Mouse (Mus musculus) liver, embryonic 14.5 days (tissue): ENCODE measurements around the gene Nfe2l2. TPM values are rescaled to one million over a fixed set of nuclear protein-coding genes. Genes with fewer than 3 reads are reported as not detected.
A peak's percentile ranks its signal among the peaks of the same experiment; 100 is the strongest.

Source experiments
- ATAC-seq: fragments of 200-750 bp; cut with Nextera tagmentation; 2 replicates; pipeline ENCODE4 v1.8.0; 2017; ENCODE audit warnings: moderate number of reproducible peaks, mild to moderate bottlenecking, moderate library complexity; ENCODE audit not compliant: insufficient read depth
- DNase-seq, 3 experiments: peaks; one replicate each; pipeline ENCODE4 v3.0.0-alpha.2; 2012 to 2013; ENCODE audit warnings: low read depth in 3 of 3, low spot score in 3 of 3
- H3K27ac ChIP-seq: fragments of 300-500 bp; sonication (generic); 2 replicates; pipeline ENCODE4 v1.5.1; 2014; ENCODE audit warnings: moderate library complexity, mild to moderate bottlenecking, control low read depth, inconsistent platforms
- H3K27me3 ChIP-seq: fragments of 300-500 bp; sonication (generic); 2 replicates; pipeline ENCODE4 v1.6.1; 2014; ENCODE audit warnings: mild to moderate bottlenecking, low read length, moderate library complexity; ENCODE audit not compliant: control insufficient read depth, insufficient read depth
- H3K36me3 ChIP-seq: fragments of 300-500 bp; sonication (generic); replicated peaks from 2 replicates; pipeline ENCODE4 v1.6.1; 2014; ENCODE audit warnings: low read depth; ENCODE audit not compliant: control insufficient read depth, insufficient read depth
- H3K4me1 ChIP-seq, 2 experiments: fragments of 200-500 bp in 1 of 2; fragments of 300-500 bp in 1 of 2; sonication (generic) in 1 of 2; replicated peaks; 2 replicates each; pipeline ENCODE4 v1.6.1; 2012 to 2014; ENCODE audit warnings: antibody characterized with exemption in 1 of 2, inconsistent platforms in 1 of 2, low read length in 1 of 2; ENCODE audit not compliant: control insufficient read depth in 2 of 2, insufficient read depth in 2 of 2
- H3K4me2 ChIP-seq: fragments of 300-500 bp; sonication (generic); 2 replicates; pipeline ENCODE4 v1.6.1; 2014; ENCODE audit warnings: low read depth, mild to moderate bottlenecking, control low read depth, moderate library complexity
- H3K4me3 ChIP-seq, 2 experiments: fragments of 200-500 bp in 1 of 2; fragments of 300-500 bp in 1 of 2; sonication (generic) in 1 of 2; 2 replicates each; pipeline ENCODE4 v1.5.1; 2012 to 2014; ENCODE audit warnings: low read depth in 2 of 2, low read length in 2 of 2, mild to moderate bottlenecking in 2 of 2, control low read depth in 1 of 2, inconsistent platforms in 1 of 2, moderate library complexity in 1 of 2; ENCODE audit not compliant: insufficient read depth in 1 of 2
- H3K9ac ChIP-seq: fragments of 300-500 bp; sonication (generic); replicated peaks from 2 replicates; pipeline ENCODE4 v1.6.1; 2014; ENCODE audit warnings: mild to moderate bottlenecking, control low read depth, moderate library complexity
- H3K9me3 ChIP-seq: fragments of 300-500 bp; sonication (generic); 2 replicates; pipeline ENCODE4 v1.6.1; 2016; ENCODE audit warnings: low read length, mixed read lengths; ENCODE audit not compliant: control insufficient read depth
- CTCF ChIP-seq: IDR thresholded peaks from 2 replicates; pipeline ENCODE4 v1.5.1; 2016; ENCODE audit warnings: antibody characterized with exemption, low read depth, control low read depth
- EP300 ChIP-seq: IDR thresholded peaks from 2 replicates; pipeline ENCODE4 v1.6.1; 2016; ENCODE audit warnings: antibody characterized with exemption, low read depth
- WGBS: fragments of 180-500 bp; shearing (Covaris S2); extraction: QIAGEN DNeasy Blood & Tissue Kit; methylation state at CpG from one replicate; pipeline ENCODE4 v1.1.7; 2014; ENCODE audit not compliant: insufficient replicate concordance; 5-methylcytosine and 5-hydroxymethylcytosine counted together
- polyA plus RNA-seq, 2 experiments: library from polyadenylated mRNA; depleted of rRNA in 1 of 2; stranded (reverse) in 1 of 2; unstranded in 1 of 2; fragments of >200 nt; fragmentation: Nextera tagmentation in 1 of 2; extraction: Ambion mirVana in 1 of 2; gene quantifications; 2 replicates each; pipeline versions ENCODE4 v1.2.1 to v1.2.3; 2012 to 2014

The Nfe2l2 gene
- polyA plus RNA-seq, 2 experiments: 30.4 to 40.0 TPM

DNA sequence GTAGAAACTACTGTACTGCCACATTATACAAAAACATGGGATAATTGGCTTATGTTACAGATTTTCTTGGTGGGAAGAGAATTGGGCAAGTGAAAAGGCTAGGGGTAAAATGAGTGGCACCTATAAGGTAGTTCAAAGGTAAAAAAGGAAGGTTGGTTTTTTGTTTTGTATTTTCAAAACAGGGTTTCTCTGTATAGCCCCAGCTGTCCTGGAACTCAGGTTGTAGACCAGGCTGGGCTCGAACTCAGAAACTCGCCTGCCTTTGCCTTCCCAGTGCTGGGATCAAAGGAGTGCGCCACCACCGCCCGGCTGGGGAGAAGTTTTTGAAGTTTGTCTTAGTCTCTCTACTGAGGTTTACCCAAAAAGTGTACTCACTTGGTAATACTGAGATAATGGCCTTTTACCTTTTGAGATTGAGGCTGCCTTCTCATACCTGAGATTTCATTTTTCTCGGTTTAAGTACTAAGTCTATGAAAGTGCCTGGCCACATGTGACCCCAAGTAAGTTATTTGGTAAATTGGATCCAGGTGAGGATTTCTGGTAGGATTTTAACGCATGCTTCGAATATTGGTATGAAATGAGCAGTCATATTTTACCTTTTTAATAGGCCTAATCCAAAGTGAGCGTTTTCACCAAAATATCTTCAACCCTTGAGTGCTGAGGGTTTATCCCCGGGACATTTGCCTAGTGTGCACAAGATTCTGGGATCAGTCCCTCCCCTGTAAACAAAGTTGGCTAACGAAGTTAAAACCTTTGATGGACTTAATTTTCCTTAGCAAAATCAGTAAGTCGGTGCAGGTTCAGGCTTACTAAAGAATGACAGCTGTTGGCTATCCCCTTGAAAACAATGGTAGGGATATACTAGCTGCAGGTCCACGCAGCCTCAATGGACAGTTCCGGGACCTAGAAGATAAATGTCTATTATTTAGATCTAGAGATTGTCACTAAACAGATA, 34.7 kb downstream of the Nfe2l2 start:
- TF ChIP-seq CTCF: no peak
- no peak for TF ChIP-seq EP300
- no peak overlapping the region for H3K4me2 ChIP-seq
- no peaks in the 10 kb centered on the region for H3K27me3 ChIP-seq
- H3K4me1 ChIP-seq: no peaks in the 10 kb centered on the region
- no peak overlapping the region for H3K4me3 ChIP-seq
- DNase-seq (no peak), ATAC-seq (peak; percentile 34; the same call in 1 of the 2 replicates)
- H3K27ac ChIP-seq: no peak overlapping the region
- H3K9ac ChIP-seq: no peak overlapping the region
- H3K36me3 ChIP-seq: peaks cover 8% of the 10 kb centered on the region
- no peaks in the 10 kb centered on the region for H3K9me3 ChIP-seq
- 37% methylated on average over 14 of the region's 14 CpGs for WGBS

DNA sequence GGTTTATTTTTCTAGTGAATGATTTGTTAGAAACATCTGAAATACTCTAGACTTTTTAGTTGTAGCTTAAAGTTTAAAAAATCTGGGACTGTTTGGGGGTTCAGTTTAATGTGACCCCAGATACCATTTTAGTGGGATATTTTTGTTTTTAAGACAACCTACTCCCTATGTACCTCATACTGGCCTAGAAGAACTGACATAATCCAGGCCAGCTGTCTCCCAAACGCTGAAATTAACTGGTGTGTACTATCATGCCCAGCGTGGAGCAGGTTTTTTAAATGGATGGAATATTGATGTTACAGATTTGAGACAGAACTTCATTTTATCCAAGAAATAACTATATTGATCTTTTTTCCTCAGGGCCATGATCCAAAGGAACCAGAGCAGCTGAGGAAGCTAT, 43.3 kb downstream of the Nfe2l2 start:
- Histone ChIP-seq H3K9ac (peak overlapping the region; percentile 89), H3K4me2 (peak overlapping the region; percentile 93), H3K36me3 (peaks cover 49% of the 10 kb centered on the region), H3K4me1 (peaks cover 14 to 17% of the 10 kb centered on the region in 2 experiments; a peak in 3 of 4 replicates), H3K27me3 (no peaks in the 10 kb centered on the region), H3K27ac (no peak overlapping the region), H3K4me3 (peak overlapping the region; percentile 70 to 100), H3K9me3 (no peaks in the 10 kb centered on the region)
- DNase-seq (no peak), ATAC-seq (no peak)
- 35% methylated on average over 2 of the region's 2 CpGs for WGBS
- TF ChIP-seq EP300 (no peak), CTCF (no peak)

DNA sequence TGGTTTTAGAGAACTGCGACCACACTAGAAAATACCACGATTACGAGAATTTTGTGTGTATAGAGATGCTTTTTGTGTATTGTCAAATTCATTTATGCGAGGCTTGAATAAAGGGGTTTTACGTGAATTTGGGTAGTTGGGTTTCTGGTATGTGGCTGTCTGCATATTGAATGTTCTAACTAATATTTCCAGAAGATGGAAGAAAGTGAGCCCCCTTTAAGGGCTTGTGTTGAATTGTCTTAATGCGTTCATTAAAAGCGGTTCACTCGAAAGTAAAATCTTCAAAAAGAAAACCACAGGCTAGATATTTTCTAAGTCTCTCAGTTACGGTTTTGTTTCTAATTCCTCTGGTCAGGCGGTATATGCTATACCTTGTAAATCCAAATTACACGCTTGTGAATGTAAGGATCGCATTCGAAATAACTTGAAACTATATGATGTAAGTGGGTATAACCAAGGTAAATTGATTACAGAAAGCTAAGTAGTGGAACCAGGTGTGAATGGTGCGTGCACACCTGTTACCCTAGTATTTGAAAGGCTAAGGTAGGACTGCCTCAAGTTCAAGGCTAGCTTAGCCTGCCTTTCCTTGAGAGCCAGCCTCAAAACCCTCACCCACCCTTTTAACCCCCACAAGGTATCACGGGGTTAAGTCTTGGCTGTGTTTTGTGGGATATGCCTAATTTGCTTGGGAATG, 44.0 kb downstream of the Nfe2l2 start:
- Histone ChIP-seq H3K9ac (peak overlapping the region; percentile 89), H3K36me3 (peaks cover 48% of the 10 kb centered on the region), H3K4me1 (peaks cover 14 to 17% of the 10 kb centered on the region in 2 experiments; a peak in 3 of 4 replicates), H3K9me3 (no peaks in the 10 kb centered on the region), H3K27ac (peak overlapping the region; percentile 76), H3K4me3 (peak overlapping the region; percentile 70 to 100), H3K27me3 (no peaks in the 10 kb centered on the region), H3K4me2 (peak overlapping the region; percentile 93)
- TF ChIP-seq CTCF (no peak), EP300 (peak; percentile 6; the same call in 1 of the 2 replicates)
- DNase-seq (no peak), ATAC-seq (no peak)
- WGBS: 3% methylated on average over 15 of the region's 15 CpGs

DNA sequence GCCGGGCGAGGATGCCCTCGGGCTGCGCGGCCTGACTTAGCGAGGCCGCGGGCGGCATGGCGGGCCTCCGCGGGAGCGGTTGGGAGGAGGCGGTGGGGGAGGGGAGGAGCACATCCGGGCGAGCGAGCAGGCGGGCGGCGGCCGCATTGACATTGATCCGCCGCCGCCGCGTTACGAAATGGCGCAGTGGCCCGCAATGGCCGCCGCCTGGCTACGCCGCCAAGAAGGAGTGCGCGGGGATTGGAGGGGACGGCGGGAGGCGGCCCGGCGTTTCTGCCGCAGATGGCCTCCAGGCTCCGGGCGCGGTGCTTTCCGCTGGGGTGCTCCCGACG, 44.8 kb downstream of the Nfe2l2 start:
- H3K9me3 ChIP-seq: no peaks in the 10 kb centered on the region
- peak; percentile 21; the same call in 1 of the 2 replicates for TF ChIP-seq EP300
- 0 out of 2 replicates have a peak, but pooled peaks have one; percentile 14 for TF ChIP-seq CTCF
- H3K4me2 ChIP-seq: peak overlapping the region; percentile 93
- H3K4me1 ChIP-seq: peaks cover 14 to 17% of the 10 kb centered on the region in 2 experiments; a peak in 3 of 4 replicates
- peak overlapping the region; percentile 70 to 100 for H3K4me3 ChIP-seq
- peak; percentile 71 to 72 (median 71) for DNase-seq
- whole genome bisulfite sequencing: under 1% methylated on average over 47 of the region's 47 CpGs
- peak; percentile 71 for ATAC-seq
- H3K36me3 ChIP-seq: peaks cover 41% of the 10 kb centered on the region
- peak overlapping the region; percentile 89 for H3K9ac ChIP-seq
- H3K27ac ChIP-seq: peak overlapping the region; percentile 76
- no peaks in the 10 kb centered on the region for H3K27me3 ChIP-seq
